Mouse (Mus musculus): Measurements from ENCODE around the gene Prrg2. TPM values are rescaled to one million over a fixed set of nuclear protein-coding genes. Genes with fewer than 3 reads are reported as not detected.

Prrg2 gene
- polyA plus RNA-seq, 1 experiment from 2014 or later: 59.0 TPM

GRCm38 (mm10) chr7:45007846-45008245, 54.6 kb downstream of the Prrg2 start:
- H3K4me2 ChIP-seq (replicated peaks; ENCODE audit: low read depth): no peak overlapping the region
- no peak overlapping the region for H3K4me3 ChIP-seq (ENCODE audit: low read depth, low read length)
- H3K36me3 ChIP-seq (ENCODE audit: control insufficient read depth, insufficient read depth): peaks cover 93% of the 10 kb centered on the region
- no peaks in the 10 kb centered on the region for H3K27me3 ChIP-seq (replicated peaks; ENCODE audit: control insufficient read depth, insufficient read depth, low read length)
- no peaks in the 10 kb centered on the region for H3K9me3 ChIP-seq (ENCODE audit: control insufficient read depth)
- H3K4me1 ChIP-seq (replicated peaks; ENCODE audit: control insufficient read depth, insufficient read depth, low read length): no peaks in the 10 kb centered on the region
- no peak for TF ChIP-seq CTCF (IDR thresholded peaks at IDR 0.05; ENCODE audit: low read depth)
- 0 out of 2 replicates have a peak overlapping the region, but pooled peaks have one; percentile 7 for H3K27ac ChIP-seq (ENCODE audit: low read depth, low read length)
- WGBS: 95% methylated on average over 30 of the region's 30 CpGs
- ATAC-seq: no peak
- no peak overlapping the region for H3K9ac ChIP-seq (ENCODE audit: low read depth, low read length)

GRCm38 (mm10) chr7:45007141-45007540, 55.3 kb downstream of the Prrg2 start:
- H3K27ac ChIP-seq (ENCODE audit: low read depth, low read length): peak overlapping the region; percentile 7; the same call in 1 of the 2 replicates
- ATAC-seq: no peak
- H3K4me3 ChIP-seq (ENCODE audit: low read depth, low read length): no peak overlapping the region
- H3K9ac ChIP-seq (ENCODE audit: low read depth, low read length): no peak overlapping the region
- H3K4me1 ChIP-seq (replicated peaks; ENCODE audit: control insufficient read depth, insufficient read depth, low read length): no peaks in the 10 kb centered on the region
- no peaks in the 10 kb centered on the region for H3K27me3 ChIP-seq (replicated peaks; ENCODE audit: control insufficient read depth, insufficient read depth, low read length)
- H3K36me3 ChIP-seq (ENCODE audit: control insufficient read depth, insufficient read depth): peaks cover 93% of the 10 kb centered on the region
- no peak overlapping the region for H3K4me2 ChIP-seq (replicated peaks; ENCODE audit: low read depth)
- no peaks in the 10 kb centered on the region for H3K9me3 ChIP-seq (ENCODE audit: control insufficient read depth)
- WGBS: 95% methylated on average over 29 of the region's 29 CpGs
- no peak for TF ChIP-seq CTCF (IDR thresholded peaks at IDR 0.05; ENCODE audit: low read depth)

DNA sequence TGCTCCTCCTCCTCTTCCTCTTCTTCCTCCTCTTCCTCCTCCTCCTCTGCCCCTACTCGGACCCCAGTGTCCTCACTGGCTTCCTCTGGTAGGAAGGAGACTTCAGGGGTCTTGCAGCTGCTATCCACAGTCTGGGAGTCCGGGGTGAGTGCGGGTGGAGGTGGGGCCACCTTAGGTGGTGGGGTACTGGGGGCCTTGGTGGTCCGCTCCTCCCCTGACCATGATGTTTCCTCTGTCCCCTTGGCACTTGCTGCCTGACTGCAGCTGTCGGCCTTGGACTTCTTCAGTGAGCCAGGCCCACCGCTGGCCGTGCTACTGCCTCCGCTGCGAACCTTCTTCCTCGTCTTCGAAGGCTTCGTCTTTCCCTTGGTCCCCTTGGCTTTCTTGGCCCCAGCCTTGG, 56.0 kb downstream of the Prrg2 start:
- ATAC-seq: no peak
- peaks cover 93% of the 10 kb centered on the region for H3K36me3 ChIP-seq (ENCODE audit: control insufficient read depth, insufficient read depth)

DNA sequence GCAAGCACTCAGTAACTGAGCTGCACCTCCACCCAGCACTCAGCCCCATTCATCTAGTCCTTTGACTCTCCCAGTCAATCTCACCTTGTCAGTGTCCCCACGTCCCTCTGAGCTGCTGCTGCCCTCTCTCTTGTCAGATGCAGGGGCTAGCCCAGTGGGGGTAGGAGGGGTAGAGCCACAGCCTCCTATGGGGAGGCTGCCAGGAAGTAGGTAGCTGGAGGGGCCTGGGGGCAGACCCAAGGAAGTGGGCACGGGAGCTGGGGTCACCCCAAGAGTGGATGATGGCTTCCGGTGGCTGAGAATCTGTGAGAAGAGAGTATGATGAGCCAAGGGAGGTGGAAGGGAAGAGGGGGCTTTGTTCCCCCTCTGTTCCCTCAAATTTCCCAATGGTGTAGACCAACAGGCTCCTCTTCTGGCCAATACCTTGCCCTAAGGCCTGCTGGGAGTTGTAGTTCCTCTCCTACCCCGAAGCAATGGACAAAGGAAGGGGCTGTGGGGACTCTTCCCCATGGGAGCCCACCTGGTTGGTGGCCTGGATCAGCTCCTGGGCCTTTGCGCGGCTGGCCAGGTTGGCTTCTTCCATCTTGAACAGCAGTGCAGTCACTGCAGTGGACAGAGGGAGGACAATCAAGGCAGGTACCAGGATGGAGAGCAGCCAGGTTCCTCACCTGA, 57.0 kb downstream of the Prrg2 start:
- TF ChIP-seq CTCF (IDR thresholded peaks at IDR 0.05; ENCODE audit: low read depth): no peak
- Histone ChIP-seq H3K27me3 (replicated peaks; ENCODE audit: control insufficient read depth, insufficient read depth, low read length) (no peaks in the 10 kb centered on the region), H3K36me3 (ENCODE audit: control insufficient read depth, insufficient read depth) (peaks cover 99% of the 10 kb centered on the region), H3K4me2 (replicated peaks; ENCODE audit: low read depth) (no peak overlapping the region), H3K9ac (ENCODE audit: low read depth, low read length) (no peak overlapping the region), H3K4me3 (ENCODE audit: low read depth, low read length) (no peak overlapping the region), H3K27ac (ENCODE audit: low read depth, low read length) (no peak overlapping the region), H3K9me3 (ENCODE audit: control insufficient read depth) (no peaks in the 10 kb centered on the region), H3K4me1 (replicated peaks; ENCODE audit: control insufficient read depth, insufficient read depth, low read length) (no peaks in the 10 kb centered on the region)
- no peak for ATAC-seq
- 86% methylated on average over 6 of the region's 6 CpGs for WGBS

More for the DNA sequence above, 56.0 kb downstream of the Prrg2 start:
- Histone ChIP-seq H3K4me3 (ENCODE audit: low read depth, low read length) (no peak overlapping the region), H3K27ac (ENCODE audit: low read depth, low read length) (no peak overlapping the region), H3K27me3 (replicated peaks; ENCODE audit: control insufficient read depth, insufficient read depth, low read length) (no peaks in the 10 kb centered on the region), H3K9me3 (ENCODE audit: control insufficient read depth) (no peaks in the 10 kb centered on the region), H3K9ac (ENCODE audit: low read depth, low read length) (no peak overlapping the region), H3K4me2 (replicated peaks; ENCODE audit: low read depth) (no peak overlapping the region), H3K4me1 (replicated peaks; ENCODE audit: control insufficient read depth, insufficient read depth, low read length) (no peaks in the 10 kb centered on the region)
- WGBS: 94% methylated on average over 12 of the region's 12 CpGs
- no peak for TF ChIP-seq CTCF (IDR thresholded peaks at IDR 0.05; ENCODE audit: low read depth)

GRCm38 (mm10) chr7:45004546-45004945, 57.9 kb downstream of the Prrg2 start:
- Histone ChIP-seq H3K4me3 (ENCODE audit: low read depth, low read length) (no peak overlapping the region), H3K4me2 (replicated peaks; ENCODE audit: low read depth) (no peak overlapping the region), H3K9ac (ENCODE audit: low read depth, low read length) (no peak overlapping the region), H3K9me3 (ENCODE audit: control insufficient read depth) (no peaks in the 10 kb centered on the region), H3K27me3 (replicated peaks; ENCODE audit: control insufficient read depth, insufficient read depth, low read length) (no peaks in the 10 kb centered on the region), H3K36me3 (ENCODE audit: control insufficient read depth, insufficient read depth) (peaks cover 97% of the 10 kb centered on the region), H3K27ac (ENCODE audit: low read depth, low read length) (no peak overlapping the region), H3K4me1 (replicated peaks; ENCODE audit: control insufficient read depth, insufficient read depth, low read length) (no peaks in the 10 kb centered on the region)
- no peak for ATAC-seq
- 53% methylated on average over 3 of the region's 3 CpGs for WGBS
- TF ChIP-seq CTCF (IDR thresholded peaks at IDR 0.05; ENCODE audit: low read depth): no peak

Small RNA genes within 50 kb of the gene (microRNA-seq; reads per million reads assigned to microRNA genes)
- not detected for gene Mir7054

Other genes with a start within 250 kb of the Prrg2 start
- 28.0 and 28.1 TPM in 2 replicates for gene Nup62, start 246.6 kb downstream of the Prrg2 start, polyA plus RNA-seq (2015; fragmentation: Nextera tagmentation; extraction: Ambion mirVana)
- 0.82 and 0.89 TPM in 2 replicates for gene Il4i1, start 246.3 kb downstream of the Prrg2 start, polyA plus RNA-seq (2015; fragmentation: Nextera tagmentation; extraction: Ambion mirVana)
- 6.5 and 6.6 TPM in 2 replicates for gene Atf5, start 246.0 kb downstream of the Prrg2 start, polyA plus RNA-seq (2015; fragmentation: Nextera tagmentation; extraction: Ambion mirVana)
- 71.6 and 76.5 TPM in 2 replicates for gene Akt1s1, start 213.7 kb downstream of the Prrg2 start, polyA plus RNA-seq (2015; fragmentation: Nextera tagmentation; extraction: Ambion mirVana)
- gene Tbc1d17, start 213.6 kb downstream of the Prrg2 start, polyA plus RNA-seq (2015; fragmentation: Nextera tagmentation; extraction: Ambion mirVana): 47.4 and 48.5 TPM in 2 replicates
- gene Pnkp, start 205.5 kb downstream of the Prrg2 start, polyA plus RNA-seq (2015; fragmentation: Nextera tagmentation; extraction: Ambion mirVana): 27.7 and 32.0 TPM in 2 replicates
- gene Ptov1, start 192.9 kb downstream of the Prrg2 start, polyA plus RNA-seq (2015; fragmentation: Nextera tagmentation; extraction: Ambion mirVana): 112 and 114 TPM in 2 replicates
- 60.0 and 62.9 TPM in 2 replicates for gene Med25, start 170.0 kb downstream of the Prrg2 start, polyA plus RNA-seq (2015; fragmentation: Nextera tagmentation; extraction: Ambion mirVana)
- 11.1 and 12.1 TPM in 2 replicates for gene Fuz, start 166.6 kb downstream of the Prrg2 start, polyA plus RNA-seq (2015; fragmentation: Nextera tagmentation; extraction: Ambion mirVana)
- gene Ap2a1, start 133.2 kb downstream of the Prrg2 start, polyA plus RNA-seq (2015; fragmentation: Nextera tagmentation; extraction: Ambion mirVana): 42.8 and 44.1 TPM in 2 replicates
- 0.13 TPM in 1 of 2 replicates, not detected in the other for gene Tsks, start 119.5 kb downstream of the Prrg2 start, polyA plus RNA-seq (2015; fragmentation: Nextera tagmentation; extraction: Ambion mirVana)
- 3.5 and 4.5 TPM in 2 replicates for gene Cpt1c, start 87.8 kb downstream of the Prrg2 start, polyA plus RNA-seq (2015; fragmentation: Nextera tagmentation; extraction: Ambion mirVana)
- 124 and 130 TPM in 2 replicates for gene Prmt1, start 76.1 kb downstream of the Prrg2 start, polyA plus RNA-seq (2015; fragmentation: Nextera tagmentation; extraction: Ambion mirVana)
- gene Irf3, start 65.0 kb downstream of the Prrg2 start, polyA plus RNA-seq (2015; fragmentation: Nextera tagmentation; extraction: Ambion mirVana): 53.2 and 56.4 TPM in 2 replicates
- gene Bcl2l12, start 64.0 kb downstream of the Prrg2 start, polyA plus RNA-seq (2015; fragmentation: Nextera tagmentation; extraction: Ambion mirVana): 18.3 and 19.6 TPM in 2 replicates
- 21.7 and 22.6 TPM in 2 replicates for gene Scaf1, start 46.3 kb downstream of the Prrg2 start, polyA plus RNA-seq (2015; fragmentation: Nextera tagmentation; extraction: Ambion mirVana)
- gene Rras, start 44.7 kb downstream of the Prrg2 start, polyA plus RNA-seq (2015; fragmentation: Nextera tagmentation; extraction: Ambion mirVana): 94.6 and 100 TPM in 2 replicates
- 2.4 and 2.6 TPM in 2 replicates for gene Prr12, start 9.8 kb downstream of the Prrg2 start, polyA plus RNA-seq (2015; fragmentation: Nextera tagmentation; extraction: Ambion mirVana)
- 38.9 and 40.5 TPM in 2 replicates for gene Nosip, start 248 bp downstream of the Prrg2 start, polyA plus RNA-seq (2015; fragmentation: Nextera tagmentation; extraction: Ambion mirVana)
- gene Rcn3, start 29.5 kb upstream of the Prrg2 start, polyA plus RNA-seq (2015; fragmentation: Nextera tagmentation; extraction: Ambion mirVana): 81.8 and 85.6 TPM in 2 replicates
- 2,929 and 3,267 TPM in 2 replicates for gene Fcgrt, start 41.2 kb upstream of the Prrg2 start, polyA plus RNA-seq (2015; fragmentation: Nextera tagmentation; extraction: Ambion mirVana)
- 1,691 and 1,755 TPM in 2 replicates for gene Rps11, start 61.8 kb upstream of the Prrg2 start, polyA plus RNA-seq (2015; fragmentation: Nextera tagmentation; extraction: Ambion mirVana)
- gene Rpl13a, start 66.1 kb upstream of the Prrg2 start, polyA plus RNA-seq (2015; fragmentation: Nextera tagmentation; extraction: Ambion mirVana): 1,616 and 1,752 TPM in 2 replicates
- 0.70 and 0.82 TPM in 2 replicates for gene Gm45713, start 73.6 kb upstream of the Prrg2 start, polyA plus RNA-seq (2015; fragmentation: Nextera tagmentation; extraction: Ambion mirVana)
- 2.1 and 2.7 TPM in 2 replicates for gene Flt3l, start 73.8 kb upstream of the Prrg2 start, polyA plus RNA-seq (2015; fragmentation: Nextera tagmentation; extraction: Ambion mirVana)
- gene Pih1d1, start 91.6 kb upstream of the Prrg2 start, polyA plus RNA-seq (2015; fragmentation: Nextera tagmentation; extraction: Ambion mirVana): 63.6 and 64.7 TPM in 2 replicates
- 86.8 and 102 TPM in 2 replicates for gene Aldh16a1, start 91.9 kb upstream of the Prrg2 start, polyA plus RNA-seq (2015; fragmentation: Nextera tagmentation; extraction: Ambion mirVana)
- gene Slc17a7, start 101.3 kb upstream of the Prrg2 start, polyA plus RNA-seq (2015; fragmentation: Nextera tagmentation; extraction: Ambion mirVana): not detected in 2 replicates
- not detected in 2 replicates for gene Gfy, start 116.9 kb upstream of the Prrg2 start, polyA plus RNA-seq (2015; fragmentation: Nextera tagmentation; extraction: Ambion mirVana)
- gene Pth2, start 118.3 kb upstream of the Prrg2 start, polyA plus RNA-seq (2015; fragmentation: Nextera tagmentation; extraction: Ambion mirVana): not detected in 2 replicates
- 0.07 TPM in 1 of 2 replicates, not detected in the other for gene Ccdc155, start 142.2 kb upstream of the Prrg2 start, polyA plus RNA-seq (2015; fragmentation: Nextera tagmentation; extraction: Ambion mirVana)
- 0.47 and 0.55 TPM in 2 replicates for gene Dkkl1, start 149.5 kb upstream of the Prrg2 start, polyA plus RNA-seq (2015; fragmentation: Nextera tagmentation; extraction: Ambion mirVana)
- 18.7 and 20.8 TPM in 2 replicates for gene Tead2, start 153.1 kb upstream of the Prrg2 start, polyA plus RNA-seq (2015; fragmentation: Nextera tagmentation; extraction: Ambion mirVana)
- gene Cd37, start 176.4 kb upstream of the Prrg2 start, polyA plus RNA-seq (2015; fragmentation: Nextera tagmentation; extraction: Ambion mirVana): 1.6 and 2.3 TPM in 2 replicates
- gene Slc6a16, start 178.4 kb upstream of the Prrg2 start, polyA plus RNA-seq (2015; fragmentation: Nextera tagmentation; extraction: Ambion mirVana): not detected in 2 replicates
- gene Slc6a21, start 214.8 kb upstream of the Prrg2 start, polyA plus RNA-seq (2015; fragmentation: Nextera tagmentation; extraction: Ambion mirVana): not detected in 2 replicates

Measured in intestine, postnatal 0 days (tissue).